Mouse (Mus musculus) neural tube, embryonic 13.5 days (tissue): ENCODE results near the gene Scgb1b12. TPM values are rescaled to one million over a fixed set of nuclear protein-coding genes. Genes with fewer than 3 reads are reported as not detected.
"Not testable (repeated sequence)": the region's sequence is repeated elsewhere in the genome, so short reads cannot be mapped to it uniquely, and the experiment has no call there.

Source experiments
- ATAC-seq: fragments of 200-750 bp; cut with Nextera tagmentation; 2 replicates; pipeline ENCODE4 v1.8.0; 2017; ENCODE audit warnings: low read depth, mild to moderate bottlenecking, moderate TSS enrichment, moderate library complexity
- H3K27ac ChIP-seq: fragments of 300-500 bp; sonication (generic); replicated peaks from 2 replicates; pipeline ENCODE4 v1.5.1; 2015; ENCODE audit warnings: moderate library complexity, mild to moderate bottlenecking, inconsistent platforms
- H3K27me3 ChIP-seq: fragments of 300-500 bp; sonication (generic); 2 replicates; pipeline ENCODE4 v1.6.1; 2015; ENCODE audit warnings: mild to moderate bottlenecking, inconsistent platforms
- H3K36me3 ChIP-seq: fragments of 300-500 bp; sonication (generic); 2 replicates; pipeline ENCODE4 v1.6.1; 2015; ENCODE audit warnings: mild to moderate bottlenecking, inconsistent platforms
- H3K4me1 ChIP-seq: fragments of 300-500 bp; sonication (generic); replicated peaks from 2 replicates; pipeline ENCODE4 v1.6.1; 2015; ENCODE audit warnings: inconsistent platforms
- H3K4me2 ChIP-seq: fragments of 300-500 bp; sonication (generic); 2 replicates; pipeline ENCODE4 v1.6.1; 2015; ENCODE audit warnings: inconsistent platforms, mild to moderate bottlenecking, moderate library complexity
- H3K4me3 ChIP-seq: fragments of 300-500 bp; sonication (generic); 2 replicates; pipeline ENCODE4 v1.5.1; 2015; ENCODE audit warnings: mild to moderate bottlenecking, inconsistent platforms
- H3K9ac ChIP-seq: fragments of 300-500 bp; sonication (generic); 2 replicates; pipeline ENCODE4 v1.6.1; 2015; ENCODE audit warnings: moderate library complexity, mild to moderate bottlenecking, inconsistent platforms
- H3K9me3 ChIP-seq: fragments of 300-500 bp; sonication (generic); 2 replicates; pipeline ENCODE4 v1.6.1; 2016; ENCODE audit warnings: inconsistent platforms
- WGBS: fragments of 180-500 bp; shearing (Covaris S2); methylation state at CpG from one replicate; pipeline ENCODE4 v1.1.7; 2015; 5-methylcytosine and 5-hydroxymethylcytosine counted together
- polyA plus RNA-seq: library from polyadenylated mRNA; unstranded; fragments of >200 nt; fragmentation: Nextera tagmentation; extraction: Ambion mirVana; gene quantifications from 2 replicates; pipeline ENCODE4 v1.2.1, GENCODE M21; 2015

The Scgb1b12 gene
- not detected in 2 replicates for polyA plus RNA-seq

DNA sequence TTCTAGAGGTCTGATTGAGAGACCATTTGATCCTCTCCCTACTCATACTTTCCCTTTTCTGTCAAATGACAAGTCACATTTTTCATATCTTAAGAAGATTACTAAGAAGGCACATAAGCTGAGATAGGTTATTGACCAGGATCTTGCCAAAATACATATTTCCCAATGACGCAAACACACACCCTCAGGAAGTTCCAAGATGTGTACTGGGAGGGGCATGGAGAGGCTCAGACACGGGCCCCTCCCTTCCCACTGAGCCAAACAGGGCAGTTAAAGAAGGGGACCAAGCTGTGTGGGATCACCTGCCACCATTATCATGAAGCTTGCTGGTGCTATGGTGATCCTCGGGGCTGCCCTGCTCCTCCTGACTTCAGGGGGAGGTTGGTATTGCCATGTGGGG is at the start of gene Scgb1b12:
Gene Scgb1b12 (plus strand): TSS at position 301 of the 400 bp plus-strand sequence.
- not testable (repeated sequence) for H3K9ac ChIP-seq, H3K9me3 ChIP-seq, H3K4me1 ChIP-seq, H3K4me3 ChIP-seq, H3K4me2 ChIP-seq, H3K27me3 ChIP-seq, H3K27ac ChIP-seq, ATAC-seq, H3K36me3 ChIP-seq
- 78% methylated on average over 2 of the region's 3 CpGs for WGBS

DNA sequence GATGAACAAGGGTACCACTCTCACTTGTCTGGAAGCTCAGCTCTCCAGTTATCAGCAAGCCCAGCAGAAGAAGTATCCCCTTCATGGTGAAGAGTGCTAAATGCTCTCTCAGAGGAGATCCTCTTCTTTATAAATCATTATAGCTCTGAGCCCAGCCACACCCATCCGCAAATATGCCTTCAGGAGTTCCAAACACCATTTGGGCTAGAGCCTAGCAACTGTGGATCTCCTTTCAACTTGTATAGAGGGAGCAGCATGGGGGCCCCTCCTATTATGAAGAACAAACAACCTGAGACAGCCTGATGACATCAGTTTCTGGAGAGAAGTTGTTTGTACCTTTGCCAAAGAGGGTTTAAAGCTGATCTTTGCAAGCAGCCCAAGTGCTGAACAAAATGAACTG is 6.8 kb upstream of the Scgb1b12 start, which contains the start of gene Scgb2b12:
Gene Scgb2b12 (minus strand): TSS at position 101 of the 400 bp plus-strand sequence.
- not testable (repeated sequence) for H3K4me2 ChIP-seq, H3K27me3 ChIP-seq, H3K36me3 ChIP-seq, H3K4me1 ChIP-seq, H3K9me3 ChIP-seq, ATAC-seq, H3K9ac ChIP-seq, H3K27ac ChIP-seq, H3K4me3 ChIP-seq
- WGBS = 88% methylated on average over 1 of the region's 1 CpGs

Other genes with a start within 250 kb of the Scgb1b12 start
- not detected in 2 replicates for gene Scgb1b10, start 233.3 kb upstream of the Scgb1b12 start, polyA plus RNA-seq
- gene Scgb2b11, start 123.0 kb upstream of the Scgb1b12 start, polyA plus RNA-seq = not detected in 2 replicates
- not detected in 2 replicates for gene Scgb1b11, start 111.3 kb upstream of the Scgb1b12 start, polyA plus RNA-seq
- not detected in 2 replicates for gene Scgb2b12, start 6.9 kb upstream of the Scgb1b12 start, polyA plus RNA-seq
- not detected in 2 replicates for gene Scgb1b29, start 107.4 kb downstream of the Scgb1b12 start, polyA plus RNA-seq